Mouse (Mus musculus): ENCODE data around the gene Elovl6. TPM values are rescaled to one million over a fixed set of nuclear protein-coding genes. Genes with fewer than 3 reads are reported as not detected.

The Elovl6 gene
- total RNA-seq, 1 experiment, result 118 TPM

DNA sequence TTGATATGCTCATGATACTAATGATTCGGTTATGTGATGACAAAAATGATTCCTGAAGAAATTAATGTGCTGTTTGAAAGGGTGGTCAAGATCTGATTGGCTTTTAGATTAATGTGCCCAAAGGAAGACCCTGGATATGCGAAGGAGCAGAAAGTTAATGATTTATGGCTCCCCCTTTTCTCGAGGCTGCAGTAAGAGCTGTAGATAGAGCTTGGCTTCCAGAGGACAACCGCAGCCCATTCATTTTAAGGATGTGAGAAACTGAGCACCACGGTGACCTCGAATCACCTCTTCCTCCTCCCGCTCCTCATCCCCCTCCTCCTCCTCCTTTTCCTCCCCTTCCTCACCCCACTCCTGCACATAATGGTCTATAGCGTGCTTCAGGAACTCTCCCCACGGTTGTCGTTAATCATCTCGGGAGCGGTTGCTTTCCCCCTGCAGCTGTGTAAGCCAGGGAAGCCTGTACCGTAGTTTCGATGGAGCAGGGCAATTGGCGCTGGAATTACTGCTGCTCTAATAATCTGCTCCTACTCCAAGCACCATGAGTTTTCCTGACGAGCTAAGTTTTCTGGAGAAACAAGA, 87.1 kb downstream of the Elovl6 start:
- H3K9me3 ChIP-seq (ENCODE audit: control insufficient read depth, insufficient read depth, low read depth, low read length), result no peaks in the 10 kb centered on the region
- H3K27ac ChIP-seq (ENCODE audit: insufficient read depth, low read depth, low read length, poor library complexity, severe bottlenecking), result no peak overlapping the region
- H3K9ac ChIP-seq (ENCODE audit: insufficient read depth, low read depth, low read length, poor library complexity, severe bottlenecking), result no peak overlapping the region
- DNase-seq (ENCODE audit: low read depth, low spot score), result no peak
- H3K4me1 ChIP-seq (ENCODE audit: control insufficient read depth in 2 of 2, insufficient read depth in 2 of 2, low read length in 2 of 2, poor library complexity in 1 of 2), result peaks cover 2 to 6% of the 10 kb centered on the region in 2 experiments; a peak in 3 of 4 replicates
- H3K36me3 ChIP-seq (ENCODE audit: control insufficient read depth, insufficient read depth, low read length, poor library complexity, severe bottlenecking), result peaks cover 45% of the 10 kb centered on the region
- H3K4me3 ChIP-seq (ENCODE audit: insufficient read depth in 1 of 2, low read depth in 1 of 2, low read length in 2 of 2, poor library complexity in 1 of 2, severe bottlenecking in 1 of 2), result no peak overlapping the region
- in situ Hi-C loops (cut with MboI; ENCODE audit: low sequenced_read_pairs in 2 of 2, unreplicated experiment in 2 of 2), result no loop called here
- TF ChIP-seq CHD2 (IDR thresholded peaks at IDR 0.05; ENCODE audit: low read depth, low read length) (no peak), ZC3H11A (IDR thresholded peaks at IDR 0.05; ENCODE audit: borderline replicate concordance, low read depth, low read length) (no peak), HCFC1 (IDR thresholded peaks at IDR 0.05; ENCODE audit: borderline replicate concordance, insufficient read depth, low read length) (no peak), MAFK (IDR thresholded peaks at IDR 0.05; ENCODE audit: insufficient read depth, low read depth, low read length) (no peak), ZNF384 (IDR thresholded peaks at IDR 0.05; ENCODE audit: low read depth, low read length) (no peak)

DNA sequence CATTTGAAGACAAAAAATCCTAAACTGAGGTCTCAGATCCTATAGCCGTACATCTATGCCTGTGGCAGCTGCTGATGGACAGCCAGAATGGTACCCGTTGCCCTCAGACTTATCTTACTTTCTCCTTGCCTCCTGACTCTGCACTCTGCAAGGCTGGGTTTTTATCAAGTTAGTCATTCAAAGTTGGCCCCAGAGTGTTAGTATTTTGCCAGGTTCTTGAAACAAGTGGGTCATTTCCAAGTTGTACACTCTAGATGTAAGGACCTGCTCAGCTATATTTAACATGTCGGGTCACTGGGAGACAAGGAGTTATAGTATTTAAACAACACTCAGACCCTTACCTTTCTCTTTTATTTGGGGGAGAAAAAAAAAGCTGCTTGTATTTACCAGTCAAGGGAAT, 88.6 kb downstream of the Elovl6 start:
- no peak for DNase-seq (ENCODE audit: low read depth, low spot score)
- H3K36me3 ChIP-seq (ENCODE audit: control insufficient read depth, insufficient read depth, low read length, poor library complexity, severe bottlenecking), result peaks cover 47% of the 10 kb centered on the region
- H3K9ac ChIP-seq (ENCODE audit: insufficient read depth, low read depth, low read length, poor library complexity, severe bottlenecking), result no peak overlapping the region
- no peak overlapping the region for H3K27ac ChIP-seq (ENCODE audit: insufficient read depth, low read depth, low read length, poor library complexity, severe bottlenecking)
- no peak overlapping the region for H3K4me3 ChIP-seq (ENCODE audit: insufficient read depth in 1 of 2, low read depth in 1 of 2, low read length in 2 of 2, poor library complexity in 1 of 2, severe bottlenecking in 1 of 2)
- peaks cover 2 to 6% of the 10 kb centered on the region in 2 experiments; a peak in 3 of 4 replicates for H3K4me1 ChIP-seq (ENCODE audit: control insufficient read depth in 2 of 2, insufficient read depth in 2 of 2, low read length in 2 of 2, poor library complexity in 1 of 2)
- TF ChIP-seq CHD2 (IDR thresholded peaks at IDR 0.05; ENCODE audit: low read depth, low read length) (no peak), ZNF384 (IDR thresholded peaks at IDR 0.05; ENCODE audit: low read depth, low read length) (no peak), MAFK (IDR thresholded peaks at IDR 0.05; ENCODE audit: insufficient read depth, low read depth, low read length) (no peak), HCFC1 (IDR thresholded peaks at IDR 0.05; ENCODE audit: borderline replicate concordance, insufficient read depth, low read length) (no peak), ZC3H11A (IDR thresholded peaks at IDR 0.05; ENCODE audit: borderline replicate concordance, low read depth, low read length) (no peak)
- no peaks in the 10 kb centered on the region for H3K9me3 ChIP-seq (ENCODE audit: control insufficient read depth, insufficient read depth, low read depth, low read length)
- in situ Hi-C loops (cut with MboI; ENCODE audit: low sequenced_read_pairs in 2 of 2, unreplicated experiment in 2 of 2), result no loop called here

DNA sequence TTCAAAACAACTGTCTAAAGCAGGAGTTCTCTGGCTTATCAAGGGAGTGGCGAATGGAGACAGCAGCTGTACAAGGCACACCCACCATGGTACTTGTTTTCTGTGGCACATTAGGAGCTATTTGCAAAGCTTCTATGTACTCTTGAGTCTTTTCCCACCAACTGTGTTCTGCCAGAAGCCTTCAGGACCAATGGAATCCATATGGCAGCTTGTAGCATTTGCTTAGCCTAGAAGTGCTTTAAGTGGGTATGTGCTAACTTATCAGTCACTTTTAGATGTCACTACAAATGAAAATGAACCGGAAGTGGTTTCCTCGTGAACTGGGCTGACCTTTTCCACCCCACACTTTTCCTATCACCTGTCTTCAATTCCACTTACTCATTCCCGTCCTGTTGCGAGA, 89.1 kb downstream of the Elovl6 start:
- TF ChIP-seq ZC3H11A (IDR thresholded peaks at IDR 0.05; ENCODE audit: borderline replicate concordance, low read depth, low read length) (no peak), MAFK (IDR thresholded peaks at IDR 0.05; ENCODE audit: insufficient read depth, low read depth, low read length) (no peak), ZNF384 (IDR thresholded peaks at IDR 0.05; ENCODE audit: low read depth, low read length) (no peak), CHD2 (IDR thresholded peaks at IDR 0.05; ENCODE audit: low read depth, low read length) (no peak), HCFC1 (IDR thresholded peaks at IDR 0.05; ENCODE audit: borderline replicate concordance, insufficient read depth, low read length) (no peak)
- in situ Hi-C loops (cut with MboI; ENCODE audit: low sequenced_read_pairs in 2 of 2, unreplicated experiment in 2 of 2), result no loop called here
- DNase-seq (ENCODE audit: low read depth, low spot score), result no peak
- no peak overlapping the region for H3K27ac ChIP-seq (ENCODE audit: insufficient read depth, low read depth, low read length, poor library complexity, severe bottlenecking)
- H3K36me3 ChIP-seq (ENCODE audit: control insufficient read depth, insufficient read depth, low read length, poor library complexity, severe bottlenecking), result peaks cover 47% of the 10 kb centered on the region
- no peak overlapping the region for H3K4me3 ChIP-seq (ENCODE audit: insufficient read depth in 1 of 2, low read depth in 1 of 2, low read length in 2 of 2, poor library complexity in 1 of 2, severe bottlenecking in 1 of 2)
- H3K9me3 ChIP-seq (ENCODE audit: control insufficient read depth, insufficient read depth, low read depth, low read length), result no peaks in the 10 kb centered on the region
- no peak overlapping the region for H3K9ac ChIP-seq (ENCODE audit: insufficient read depth, low read depth, low read length, poor library complexity, severe bottlenecking)
- H3K4me1 ChIP-seq (ENCODE audit: control insufficient read depth in 2 of 2, insufficient read depth in 2 of 2, low read length in 2 of 2, poor library complexity in 1 of 2), result peaks cover 2 to 6% of the 10 kb centered on the region in 2 experiments; a peak in 3 of 4 replicates

DNA sequence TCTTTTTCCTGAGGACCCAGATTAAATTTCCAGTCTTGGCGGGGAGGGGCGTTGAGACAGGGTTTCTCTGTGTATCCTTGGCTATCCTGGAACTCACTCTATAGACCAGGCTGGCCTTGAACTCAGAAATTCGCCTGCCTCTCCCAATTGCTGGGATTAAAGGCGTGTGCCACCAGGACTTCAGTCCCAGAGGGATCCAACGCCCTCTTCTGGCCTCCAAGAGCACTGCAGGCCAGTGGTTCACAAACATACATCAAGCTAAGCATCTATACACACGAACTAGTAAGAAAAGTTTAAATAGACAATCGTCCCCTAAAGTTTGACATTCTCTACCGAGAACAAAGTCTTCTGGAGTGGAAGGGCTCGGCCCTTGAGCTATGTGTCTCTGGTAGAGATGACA, 90.0 kb downstream of the Elovl6 start:
- peak; percentile 42; the same call in 1 of the 2 replicates for TF ChIP-seq ZC3H11A (IDR thresholded peaks at IDR 0.05; ENCODE audit: borderline replicate concordance, low read depth, low read length)
- no peak for TF ChIP-seq ZNF384 (IDR thresholded peaks at IDR 0.05; ENCODE audit: low read depth, low read length)
- DNase-seq (ENCODE audit: low read depth, low spot score), result peak; percentile 41
- in situ Hi-C loops (cut with MboI; ENCODE audit: low sequenced_read_pairs in 2 of 2, unreplicated experiment in 2 of 2), result no loop called here

GRCm38 (mm10) chr3:129622705-129623104, 90.5 kb downstream of the Elovl6 start:
- no peak for TF ChIP-seq CHD2 (IDR thresholded peaks at IDR 0.05; ENCODE audit: low read depth, low read length)
- no peak for TF ChIP-seq ZNF384 (IDR thresholded peaks at IDR 0.05; ENCODE audit: low read depth, low read length)
- no peak for TF ChIP-seq ZC3H11A (IDR thresholded peaks at IDR 0.05; ENCODE audit: borderline replicate concordance, low read depth, low read length)
- TF ChIP-seq HCFC1 (IDR thresholded peaks at IDR 0.05; ENCODE audit: borderline replicate concordance, insufficient read depth, low read length), result no peak
- TF ChIP-seq MAFK (IDR thresholded peaks at IDR 0.05; ENCODE audit: insufficient read depth, low read depth, low read length), result no peak
- H3K4me1 ChIP-seq (ENCODE audit: control insufficient read depth in 2 of 2, insufficient read depth in 2 of 2, low read length in 2 of 2, poor library complexity in 1 of 2), result peaks cover 2 to 6% of the 10 kb centered on the region in 2 experiments; a peak in 3 of 4 replicates
- no peak overlapping the region for H3K4me3 ChIP-seq (ENCODE audit: insufficient read depth in 1 of 2, low read depth in 1 of 2, low read length in 2 of 2, poor library complexity in 1 of 2, severe bottlenecking in 1 of 2)
- in situ Hi-C loops (cut with MboI; ENCODE audit: low sequenced_read_pairs in 2 of 2, unreplicated experiment in 2 of 2), result no loop called here
- peaks cover 36% of the 10 kb centered on the region for H3K36me3 ChIP-seq (ENCODE audit: control insufficient read depth, insufficient read depth, low read length, poor library complexity, severe bottlenecking)
- no peak for DNase-seq (ENCODE audit: low read depth, low spot score)
- H3K9me3 ChIP-seq (ENCODE audit: control insufficient read depth, insufficient read depth, low read depth, low read length), result no peaks in the 10 kb centered on the region
- no peak overlapping the region for H3K27ac ChIP-seq (ENCODE audit: insufficient read depth, low read depth, low read length, poor library complexity, severe bottlenecking)
- no peak overlapping the region for H3K9ac ChIP-seq (ENCODE audit: insufficient read depth, low read depth, low read length, poor library complexity, severe bottlenecking)

More for the DNA sequence above, 90.0 kb downstream of the Elovl6 start:
- Histone ChIP-seq H3K4me3 (ENCODE audit: insufficient read depth in 1 of 2, low read depth in 1 of 2, low read length in 2 of 2, poor library complexity in 1 of 2, severe bottlenecking in 1 of 2) (no peak overlapping the region), H3K36me3 (ENCODE audit: control insufficient read depth, insufficient read depth, low read length, poor library complexity, severe bottlenecking) (peaks cover 39% of the 10 kb centered on the region), H3K27ac (ENCODE audit: insufficient read depth, low read depth, low read length, poor library complexity, severe bottlenecking) (no peak overlapping the region), H3K4me1 (ENCODE audit: control insufficient read depth in 2 of 2, insufficient read depth in 2 of 2, low read length in 2 of 2, poor library complexity in 1 of 2) (peaks cover 2 to 6% of the 10 kb centered on the region in 2 experiments; a peak in 3 of 4 replicates), H3K9me3 (ENCODE audit: control insufficient read depth, insufficient read depth, low read depth, low read length) (no peaks in the 10 kb centered on the region), H3K9ac (ENCODE audit: insufficient read depth, low read depth, low read length, poor library complexity, severe bottlenecking) (no peak overlapping the region)
